Comparison of ENCODE assay signal across 18 mouse cellular contexts in genomic region chr1:193334546-193334945, GRCm38 (mm10). TPM values are rescaled to one million over a fixed set of nuclear protein-coding genes. Genes with fewer than 3 reads are reported as not detected.
DNase-seq lines count a peak whose midpoint lies in the region; ATAC-seq lines count a peak whose summit lies in the region.
"Had no signal": no experiment of that assay in that cellular context is flagged by ENCODE, and none has a peak within 500 bp of the region (broad histone marks: within the 10 kb centered on the region; RNA-seq: fewer than 3 reads in every experiment).

No protein-coding gene starts in this region.

- no peak overlapping the region for H3K9ac ChIP-seq in forebrain, embryonic 12.5 days
- H3K9ac ChIP-seq in forebrain, embryonic 16.5 days (replicated peaks; ENCODE audit: low read depth, low read length) = no peak overlapping the region
- H3K9ac ChIP-seq in hindbrain, embryonic 13.5 days = no peak overlapping the region
- no peak overlapping the region for H3K9ac ChIP-seq in hindbrain, embryonic 11.5 days (ENCODE audit: low read depth, low read length)
- H3K9ac ChIP-seq in midbrain, embryonic 11.5 days (ENCODE audit: low read length) = no peak overlapping the region
- H3K9ac ChIP-seq: embryonic facial prominence, embryonic 15.5 days; liver, embryonic 13.5 days; neural tube, embryonic 13.5 days had no signal

- ATAC-seq in forebrain, embryonic 12.5 days (ENCODE audit: low FRiP score) = peak; percentile 40; the same call in 1 of the 2 replicates
- ATAC-seq in forebrain, embryonic 16.5 days = no peak
- ATAC-seq in hindbrain, embryonic 13.5 days (ENCODE audit: low FRiP score) = 0 out of 2 replicates have a peak, but pooled peaks have one; percentile 7
- no peak for ATAC-seq in hindbrain, embryonic 11.5 days (ENCODE audit: low FRiP score)
- no peak; the same call in 1 of the 2 replicates for ATAC-seq in midbrain, embryonic 11.5 days (ENCODE audit: low FRiP score)
- ATAC-seq: activated CD4-positive, CD25-positive, alpha-beta regulatory T cell, adult 4 months; inflammation-experienced regulatory T-cells, adult 6 months had no signal

- 79% methylated on average over 6 of the region's 6 CpGs for WGBS in forebrain, embryonic 12.5 days
- WGBS in forebrain, embryonic 16.5 days = 75% methylated on average over 6 of the region's 6 CpGs
- WGBS in hindbrain, embryonic 13.5 days = 68% methylated on average over 6 of the region's 6 CpGs
- WGBS in hindbrain, embryonic 11.5 days = 85% methylated on average over 6 of the region's 6 CpGs
- WGBS in midbrain, embryonic 11.5 days = 80% methylated on average over 6 of the region's 6 CpGs

- no peak overlapping the region for H3K4me3 ChIP-seq in forebrain, embryonic 12.5 days (replicated peaks)
- no peak overlapping the region for H3K4me3 ChIP-seq in forebrain, embryonic 16.5 days (replicated peaks; ENCODE audit: low read length)
- H3K4me3 ChIP-seq in hindbrain, embryonic 13.5 days = no peak overlapping the region
- H3K4me3 ChIP-seq in hindbrain, embryonic 11.5 days (ENCODE audit: low read depth, low read length) = no peak overlapping the region
- no peak overlapping the region for H3K4me3 ChIP-seq in midbrain, embryonic 11.5 days (ENCODE audit: low read depth, low read length)
- H3K4me3 ChIP-seq: embryonic facial prominence, embryonic 15.5 days; liver, embryonic 13.5 days; neural tube, embryonic 13.5 days had no signal

- no peak overlapping the region for H3K4me2 ChIP-seq in forebrain, embryonic 12.5 days
- H3K4me2 ChIP-seq in forebrain, embryonic 16.5 days (ENCODE audit: low read length) = no peak overlapping the region
- H3K4me2 ChIP-seq in hindbrain, embryonic 13.5 days = no peak overlapping the region
- H3K4me2 ChIP-seq in hindbrain, embryonic 11.5 days (replicated peaks; ENCODE audit: low read depth, low read length) = no peak overlapping the region
- no peak overlapping the region for H3K4me2 ChIP-seq in midbrain, embryonic 11.5 days
- H3K4me2 ChIP-seq: embryonic facial prominence, embryonic 15.5 days; liver, embryonic 13.5 days; neural tube, embryonic 13.5 days had no signal

- no peaks in the 10 kb centered on the region for H3K27me3 ChIP-seq in forebrain, embryonic 12.5 days
- no peaks in the 10 kb centered on the region for H3K27me3 ChIP-seq in forebrain, embryonic 16.5 days (replicated peaks; ENCODE audit: control insufficient read depth, insufficient read depth, low read length)
- H3K27me3 ChIP-seq in hindbrain, embryonic 13.5 days = no peaks in the 10 kb centered on the region
- H3K27me3 ChIP-seq in hindbrain, embryonic 11.5 days (ENCODE audit: control insufficient read depth, insufficient read depth, low read length) = no peaks in the 10 kb centered on the region
- no peaks in the 10 kb centered on the region for H3K27me3 ChIP-seq in midbrain, embryonic 11.5 days (ENCODE audit: control insufficient read depth, insufficient read depth, low read length)
- H3K27me3 ChIP-seq: embryonic facial prominence, embryonic 15.5 days; liver, embryonic 13.5 days; neural tube, embryonic 13.5 days had no signal

- H3K36me3 ChIP-seq in forebrain, embryonic 12.5 days (replicated peaks) = no peaks in the 10 kb centered on the region
- no peaks in the 10 kb centered on the region for H3K36me3 ChIP-seq in forebrain, embryonic 16.5 days (ENCODE audit: control insufficient read depth, insufficient read depth)
- no peaks in the 10 kb centered on the region for H3K36me3 ChIP-seq in hindbrain, embryonic 13.5 days
- H3K36me3 ChIP-seq in hindbrain, embryonic 11.5 days (ENCODE audit: control insufficient read depth, insufficient read depth, low read length) = no peaks in the 10 kb centered on the region
- H3K36me3 ChIP-seq in midbrain, embryonic 11.5 days (ENCODE audit: control insufficient read depth, insufficient read depth, low read length) = no peaks in the 10 kb centered on the region
- H3K36me3 ChIP-seq: embryonic facial prominence, embryonic 15.5 days; G1E; liver, embryonic 13.5 days; neural tube, embryonic 13.5 days had no signal

- no peak for DNase-seq in hindbrain, embryonic 11.5 days (ENCODE audit: low spot score)
- peak; percentile 53 for DNase-seq in brain, adult 2 months (ENCODE audit: low read depth, low spot score)
- DNase-seq in midbrain, embryonic 11.5 days (ENCODE audit: low spot score, missing footprints) = peak; percentile 82
- no peak for DNase-seq in adrenal gland, adult 18-20 months (ENCODE audit: low spot score in 2 of 2)
- DNase-seq in gastrocnemius, adult 18-20 months (ENCODE audit: low spot score) = no peak
- DNase-seq: cerebellum, postnatal 10 days; gastrocnemius, postnatal 10 days; kidney, postnatal 25 days; liver, embryonic 13.5 days; thymus, postnatal 25 days had no signal

- H3K9me3 ChIP-seq in forebrain, embryonic 12.5 days = no peaks in the 10 kb centered on the region
- no peaks in the 10 kb centered on the region for H3K9me3 ChIP-seq in forebrain, embryonic 16.5 days (ENCODE audit: control insufficient read depth, low read length)
- H3K9me3 ChIP-seq in hindbrain, embryonic 13.5 days = no peaks in the 10 kb centered on the region
- H3K9me3 ChIP-seq in hindbrain, embryonic 11.5 days (ENCODE audit: control insufficient read depth, low read length) = no peaks in the 10 kb centered on the region
- H3K9me3 ChIP-seq in midbrain, embryonic 11.5 days (ENCODE audit: control insufficient read depth, low read length) = no peaks in the 10 kb centered on the region
- H3K9me3 ChIP-seq: embryonic facial prominence, embryonic 15.5 days; G1E; liver, embryonic 13.5 days; neural tube, embryonic 13.5 days had no signal

- H3K27ac ChIP-seq in forebrain, embryonic 12.5 days = no peak overlapping the region
- H3K27ac ChIP-seq in forebrain, embryonic 16.5 days (ENCODE audit: low read length) = no peak overlapping the region
- H3K27ac ChIP-seq in hindbrain, embryonic 13.5 days = no peak overlapping the region
- H3K27ac ChIP-seq in hindbrain, embryonic 11.5 days (ENCODE audit: low read depth, low read length) = no peak overlapping the region
- no peak overlapping the region for H3K27ac ChIP-seq in midbrain, embryonic 11.5 days (ENCODE audit: low read depth, low read length)
- H3K27ac ChIP-seq: embryonic facial prominence, embryonic 15.5 days; liver, embryonic 13.5 days; neural tube, embryonic 13.5 days had no signal

- peaks cover 27% of the 10 kb centered on the region for H3K4me1 ChIP-seq in forebrain, embryonic 12.5 days
- H3K4me1 ChIP-seq in forebrain, embryonic 16.5 days (replicated peaks; ENCODE audit: control insufficient read depth, insufficient read depth, low read length) = peaks cover 35% of the 10 kb centered on the region
- H3K4me1 ChIP-seq in hindbrain, embryonic 13.5 days (replicated peaks) = peaks cover 43% of the 10 kb centered on the region
- H3K4me1 ChIP-seq in hindbrain, embryonic 11.5 days (replicated peaks; ENCODE audit: control insufficient read depth, insufficient read depth, low read length) = no peaks in the 10 kb centered on the region
- 0 out of 2 replicates have a peak, but pooled peaks cover 4% of the 10 kb centered on the region for H3K4me1 ChIP-seq in midbrain, embryonic 11.5 days (ENCODE audit: control insufficient read depth, insufficient read depth, low read length)
- H3K4me1 ChIP-seq: liver, embryonic 13.5 days had no signal

RNA-seq across cellular contexts. Expression of gene Camk1g, which starts 35.6 kb away (rescaled TPM):
- 20.5 and 20.6 TPM in 2 replicates for polyA plus RNA-seq in forebrain, embryonic 12.5 days (2016; fragmentation: Nextera tagmentation; extraction: Ambion mirVana)
- polyA plus RNA-seq in forebrain, embryonic 16.5 days (2015; fragmentation: Nextera tagmentation; extraction: Ambion mirVana) = 49.9 and 51.9 TPM in 2 replicates
- 31.7 and 35.5 TPM in 2 replicates for polyA plus RNA-seq in hindbrain, embryonic 13.5 days (2015; fragmentation: Nextera tagmentation; extraction: Ambion mirVana)
- 12.2 and 13.7 TPM in 2 replicates for polyA plus RNA-seq in hindbrain, embryonic 11.5 days (2014; fragmentation: Nextera tagmentation; extraction: Ambion mirVana)
- polyA plus RNA-seq in midbrain, embryonic 11.5 days (2014; fragmentation: Nextera tagmentation; extraction: Ambion mirVana) = 17.1 and 20.1 TPM in 2 replicates
- under 1 TPM; 0.13 to 0.17 TPM for total RNA-seq in adrenal gland, adult 18-20 months (2021)
- under 1 TPM in 1 of 2 experiments, not detected in 1; 0.40 TPM for total RNA-seq in gastrocnemius, adult 18-20 months (2021)
- total RNA-seq: G1E had no signal
- polyA plus RNA-seq: activated CD4-positive, CD25-positive, alpha-beta regulatory T cell, adult 4 months; G1E; inflammation-experienced regulatory T-cells, adult 6 months had no signal

Comparison
In these comparisons a context has a peak if more than half of its experiments do, and no peak if none do; other contexts are left out.
1. ATAC-seq: peak in forebrain, embryonic 12.5 days (single experiment) and hindbrain, embryonic 13.5 days (single experiment); none in forebrain, embryonic 16.5 days (single experiment), hindbrain, embryonic 11.5 days (single experiment) and midbrain, embryonic 11.5 days (single experiment).
2. DNase-seq: peak in brain, adult 2 months (single experiment) and midbrain, embryonic 11.5 days (single experiment); none in hindbrain, embryonic 11.5 days (single experiment), adrenal gland, adult 18-20 months (0 of 2) and gastrocnemius, adult 18-20 months (single experiment).